ENCODE assay signal across 1 mouse cellular context in the genomic region with DNA sequence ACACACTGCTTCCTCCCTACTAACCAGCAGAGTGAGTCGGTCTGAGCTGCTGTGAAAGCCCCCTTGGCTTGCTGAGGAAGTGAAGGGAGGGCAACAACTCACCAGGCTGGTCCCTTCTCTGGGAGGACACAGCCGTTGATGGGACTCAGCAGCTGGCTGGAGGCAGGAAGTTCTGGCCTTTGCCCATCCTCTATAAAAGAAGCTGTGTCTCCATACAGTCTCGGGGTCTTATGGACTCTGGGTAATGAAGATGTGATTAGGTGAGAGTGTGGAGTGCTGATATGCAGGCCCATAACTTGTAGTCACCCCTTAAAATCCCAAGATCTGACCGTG.
TF ChIP-seq lines count a peak whose summit lies in the region.

No protein-coding gene starts in this region.

TF ChIP-seq in MEL, 35 proteins besides CTCF, POLR2A, EP300 and RAD21:
- TF ChIP-seq CHD1 (IDR thresholded peaks at IDR 0.05; ENCODE audit: low read depth, low read length) (no peak), MYC (IDR thresholded peaks at IDR 0.05; ENCODE audit: low read depth, low read length) (no peak), TAL1 (IDR thresholded peaks at IDR 0.05; ENCODE audit: low read length) (no peak), TBP (IDR thresholded peaks at IDR 0.05; ENCODE audit: low read depth, low read length) (no peak), KAT2A (conservative IDR thresholded peaks at IDR 0.05; ENCODE audit: low read depth, low read length) (no peak), ZKSCAN1 (IDR thresholded peaks at IDR 0.05; ENCODE audit: low read depth, low read length) (no peak), SMC3 (IDR thresholded peaks at IDR 0.05; ENCODE audit: low read depth, low read length) (no peak), GATA1 (IDR thresholded peaks at IDR 0.05; ENCODE audit: low read depth, low read length) (no peak), E2F4 (IDR thresholded peaks at IDR 0.05; ENCODE audit: borderline replicate concordance, low read depth, low read length) (no peak), RCOR1 (IDR thresholded peaks at IDR 0.05; ENCODE audit: low read depth, low read length) (no peak)
